8 mouse cellular contexts compared by ENCODE assay signal in the genomic region with DNA sequence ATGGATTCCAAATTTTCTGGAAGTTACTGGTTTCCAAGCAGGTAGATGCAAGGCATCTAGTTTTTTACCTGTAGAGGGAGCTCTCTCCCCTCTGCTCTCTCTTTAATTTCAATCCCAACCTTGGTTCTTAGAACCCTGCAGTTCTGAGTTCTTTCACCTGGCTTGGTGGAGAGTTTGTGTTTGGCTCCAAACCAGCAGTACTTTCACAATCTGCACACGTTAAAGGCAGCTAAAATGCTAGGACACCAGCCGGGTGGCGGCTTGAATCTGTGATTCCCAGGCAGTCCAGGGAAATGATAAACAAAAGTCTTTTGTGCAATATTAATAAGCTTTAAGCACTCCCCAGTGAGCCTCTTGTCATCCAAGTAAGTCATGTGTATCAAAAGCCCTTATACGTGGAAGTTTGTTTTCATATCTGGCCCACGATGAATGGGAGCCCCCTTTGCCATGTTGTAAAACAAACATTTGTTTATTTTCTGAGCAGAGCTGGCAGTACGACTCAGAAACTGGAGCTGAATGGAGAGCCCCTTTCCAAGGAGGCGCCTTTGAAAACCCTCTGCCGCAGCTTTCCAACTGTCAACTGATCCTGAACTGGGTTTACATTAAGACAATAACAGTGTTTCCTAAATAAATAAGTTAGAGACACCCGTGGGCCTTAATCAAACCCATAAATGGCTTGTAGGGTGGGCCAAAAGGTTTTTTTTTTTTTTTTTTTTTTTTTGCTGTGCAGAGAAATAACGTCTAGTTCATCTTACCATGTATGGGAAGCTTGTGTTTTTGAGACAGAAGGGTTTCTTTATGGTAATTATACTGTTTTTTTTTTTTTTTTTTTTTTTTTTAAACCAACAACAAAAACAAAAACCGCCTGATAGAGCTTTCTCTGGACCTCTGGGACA.
DNase-seq lines count a peak whose midpoint lies in the region; ATAC-seq and TF ChIP-seq lines count a peak whose summit lies in the region.

No protein-coding gene starts in this region.

- H3K9ac ChIP-seq in embryonic facial prominence, embryonic 15.5 days = no peak overlapping the region
- no peak overlapping the region for H3K9ac ChIP-seq in hindbrain, embryonic 12.5 days
- no peak overlapping the region for H3K9ac ChIP-seq in limb, embryonic 14.5 days (ENCODE audit: low read depth, low read length, severe bottlenecking)
- H3K9ac ChIP-seq in neural tube, embryonic 13.5 days = 0 out of 2 replicates have a peak overlapping the region, but pooled peaks have one; percentile 17

- peak; percentile 25 for ATAC-seq in embryonic facial prominence, embryonic 15.5 days (ENCODE audit: insufficient number of reproducible peaks, low FRiP score, low TSS enrichment, low read depth)
- ATAC-seq in hindbrain, embryonic 12.5 days (ENCODE audit: low FRiP score) = peak; percentile 76
- peak; percentile 44; the same call in 1 of the 2 replicates for ATAC-seq in limb, embryonic 14.5 days (ENCODE audit: low FRiP score, low read depth)
- ATAC-seq in neural tube, embryonic 13.5 days (ENCODE audit: low read depth) = peak; percentile 67

- H3K4me1 ChIP-seq in embryonic facial prominence, embryonic 15.5 days = peaks cover 13% of the 10 kb centered on the region
- H3K4me1 ChIP-seq in hindbrain, embryonic 12.5 days = peaks cover 10% of the 10 kb centered on the region
- H3K4me1 ChIP-seq in limb, embryonic 14.5 days (ENCODE audit: control insufficient read depth, insufficient read depth, low read length) = peaks cover 6% of the 10 kb centered on the region; the same call in 1 of the 2 replicates
- peaks cover 14% of the 10 kb centered on the region for H3K4me1 ChIP-seq in neural tube, embryonic 13.5 days (replicated peaks)

- no peak for TF ChIP-seq POLR2A in limb, embryonic 14.5 days (IDR thresholded peaks at IDR 0.05; ENCODE audit: borderline replicate concordance, extremely low read depth, insufficient read depth, insufficient read length)

- DNase-seq in adrenal gland, postnatal 14 days = peak; percentile 30
- no peak for DNase-seq in adrenal gland, postnatal 25 days
- DNase-seq in ZHBTc4 (ENCODE audit: low read depth, low spot score) = peak; percentile 76
- peak; percentile 79 for DNase-seq in limb, embryonic 14.5 days (ENCODE audit: low spot score)
- DNase-seq in thymus, postnatal 4 days = no peak

- H3K9me3 ChIP-seq in embryonic facial prominence, embryonic 15.5 days (replicated peaks) = no peaks in the 10 kb centered on the region
- no peaks in the 10 kb centered on the region for H3K9me3 ChIP-seq in hindbrain, embryonic 12.5 days (replicated peaks)
- no peaks in the 10 kb centered on the region for H3K9me3 ChIP-seq in limb, embryonic 14.5 days (ENCODE audit: control insufficient read depth, low read length)
- no peaks in the 10 kb centered on the region for H3K9me3 ChIP-seq in neural tube, embryonic 13.5 days

- peak overlapping the region; percentile 48 for H3K4me2 ChIP-seq in embryonic facial prominence, embryonic 15.5 days (replicated peaks)
- peak overlapping the region; percentile 36 for H3K4me2 ChIP-seq in hindbrain, embryonic 12.5 days (replicated peaks)
- peak overlapping the region; percentile 24; the same call in 1 of the 2 replicates for H3K4me2 ChIP-seq in limb, embryonic 14.5 days (replicated peaks; ENCODE audit: low read depth, low read length, severe bottlenecking)
- H3K4me2 ChIP-seq in neural tube, embryonic 13.5 days = peak overlapping the region; percentile 46

- H3K27ac ChIP-seq in embryonic facial prominence, embryonic 15.5 days (replicated peaks) = peak overlapping the region; percentile 44; the same call in 1 of the 2 replicates
- H3K27ac ChIP-seq in hindbrain, embryonic 12.5 days = peak overlapping the region; percentile 55; the same call in 1 of the 2 replicates
- H3K27ac ChIP-seq in limb, embryonic 14.5 days (replicated peaks; ENCODE audit: low read depth, low read length) = no peak overlapping the region
- H3K27ac ChIP-seq in neural tube, embryonic 13.5 days (replicated peaks) = peak overlapping the region; percentile 46; the same call in 1 of the 2 replicates

- no peaks in the 10 kb centered on the region for H3K36me3 ChIP-seq in embryonic facial prominence, embryonic 15.5 days
- no peaks in the 10 kb centered on the region for H3K36me3 ChIP-seq in hindbrain, embryonic 12.5 days
- H3K36me3 ChIP-seq in limb, embryonic 14.5 days (ENCODE audit: control insufficient read depth, insufficient read depth, low read length) = no peaks in the 10 kb centered on the region
- H3K36me3 ChIP-seq in neural tube, embryonic 13.5 days = no peaks in the 10 kb centered on the region

- H3K27me3 ChIP-seq in embryonic facial prominence, embryonic 15.5 days = no peaks in the 10 kb centered on the region
- H3K27me3 ChIP-seq in hindbrain, embryonic 12.5 days = no peaks in the 10 kb centered on the region
- peaks cover 3% of the 10 kb centered on the region; the same call in 1 of the 2 replicates for H3K27me3 ChIP-seq in limb, embryonic 14.5 days (ENCODE audit: control insufficient read depth, insufficient read depth, low read length)
- no peaks in the 10 kb centered on the region for H3K27me3 ChIP-seq in neural tube, embryonic 13.5 days

- peak overlapping the region; percentile 31 for H3K4me3 ChIP-seq in embryonic facial prominence, embryonic 15.5 days (replicated peaks)
- H3K4me3 ChIP-seq in hindbrain, embryonic 12.5 days = no peak overlapping the region; the same call in 1 of the 2 replicates
- no peak overlapping the region for H3K4me3 ChIP-seq in limb, embryonic 14.5 days (replicated peaks; ENCODE audit: low read length)
- peak overlapping the region; percentile 11; the same call in 1 of the 2 replicates for H3K4me3 ChIP-seq in neural tube, embryonic 13.5 days

- 15% methylated on average over 11 of the region's 11 CpGs for WGBS in embryonic facial prominence, embryonic 15.5 days
- WGBS in hindbrain, embryonic 12.5 days = 8% methylated on average over 11 of the region's 11 CpGs
- 24% methylated on average over 11 of the region's 11 CpGs for WGBS in limb, embryonic 14.5 days
- WGBS in neural tube, embryonic 13.5 days = 16% methylated on average over 11 of the region's 11 CpGs

Comparison
In these comparisons a context has a peak if more than half of its experiments do, and no peak if none do; other contexts are left out.
1. DNase-seq: peak in adrenal gland, postnatal 14 days (single experiment), ZHBTc4 (single experiment) and limb, embryonic 14.5 days (single experiment); none in adrenal gland, postnatal 25 days (single experiment) and thymus, postnatal 4 days (single experiment).
2. ATAC-seq: peak in every context shown above with its lines; median percentile 76 in hindbrain, embryonic 12.5 days; 67 in neural tube, embryonic 13.5 days; 44 in limb, embryonic 14.5 days; 25 in embryonic facial prominence, embryonic 15.5 days.
3. H3K4me3 ChIP-seq: peak in embryonic facial prominence, embryonic 15.5 days (single experiment) and neural tube, embryonic 13.5 days (single experiment); none in hindbrain, embryonic 12.5 days (single experiment) and limb, embryonic 14.5 days (single experiment).
4. Peak in every context shown above with its lines, with median percentiles within 50 percentile points of each other: H3K4me2 ChIP-seq.